Mouse (Mus musculus): Measurements from ENCODE around the gene 1700025G04Rik. TPM values are rescaled to one million over a fixed set of nuclear protein-coding genes. Genes with fewer than 3 reads are reported as not detected.

The 1700025G04Rik gene
- polyA plus RNA-seq, 1 experiment from 2014 or later = 38.4 TPM

DNA sequence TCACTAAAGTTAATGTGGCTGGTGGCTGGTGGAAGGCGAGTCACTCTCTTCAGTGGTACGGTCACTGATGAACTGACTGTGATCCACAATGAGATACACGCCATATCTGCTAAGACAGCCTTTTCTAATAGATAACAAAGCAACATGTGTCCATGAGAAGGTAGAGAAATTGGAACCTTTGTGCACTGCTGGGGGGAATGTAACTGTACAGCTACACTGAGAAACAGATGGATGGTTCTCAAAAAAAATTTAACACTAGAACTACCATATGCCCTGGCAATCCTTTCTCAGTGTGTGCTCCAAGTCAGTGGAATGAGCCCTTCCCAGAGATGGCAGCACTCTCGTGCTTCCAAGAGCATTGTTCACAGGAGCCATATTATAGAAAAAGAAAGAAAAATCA is 63.2 kb downstream of the 1700025G04Rik start:
- peaks cover 15% of the 10 kb centered on the region for H3K4me1 ChIP-seq
- H3K4me2 ChIP-seq (replicated peaks) = no peak overlapping the region
- no peaks in the 10 kb centered on the region for H3K36me3 ChIP-seq
- no peaks in the 10 kb centered on the region for H3K9me3 ChIP-seq
- H3K27me3 ChIP-seq = no peaks in the 10 kb centered on the region
- H3K4me3 ChIP-seq = no peak overlapping the region
- no peak overlapping the region for H3K9ac ChIP-seq (replicated peaks)
- no peak overlapping the region for H3K27ac ChIP-seq (replicated peaks)
- ATAC-seq (ENCODE audit: low FRiP score, low read depth) = no peak
- WGBS = 91% methylated on average over 4 of the region's 4 CpGs

GRCm38 (mm10) chr1:152025308-152025707 is 64.6 kb downstream of the 1700025G04Rik start:
- no peaks in the 10 kb centered on the region for H3K27me3 ChIP-seq
- no peaks in the 10 kb centered on the region for H3K9me3 ChIP-seq
- no peak overlapping the region for H3K4me3 ChIP-seq
- no peak overlapping the region for H3K27ac ChIP-seq (replicated peaks)
- WGBS = 92% methylated on average over 4 of the region's 4 CpGs
- no peak for ATAC-seq (ENCODE audit: low FRiP score, low read depth)
- no peak overlapping the region for H3K9ac ChIP-seq (replicated peaks)
- no peaks in the 10 kb centered on the region for H3K36me3 ChIP-seq
- no peak overlapping the region for H3K4me2 ChIP-seq (replicated peaks)
- peaks cover 9% of the 10 kb centered on the region for H3K4me1 ChIP-seq

DNA sequence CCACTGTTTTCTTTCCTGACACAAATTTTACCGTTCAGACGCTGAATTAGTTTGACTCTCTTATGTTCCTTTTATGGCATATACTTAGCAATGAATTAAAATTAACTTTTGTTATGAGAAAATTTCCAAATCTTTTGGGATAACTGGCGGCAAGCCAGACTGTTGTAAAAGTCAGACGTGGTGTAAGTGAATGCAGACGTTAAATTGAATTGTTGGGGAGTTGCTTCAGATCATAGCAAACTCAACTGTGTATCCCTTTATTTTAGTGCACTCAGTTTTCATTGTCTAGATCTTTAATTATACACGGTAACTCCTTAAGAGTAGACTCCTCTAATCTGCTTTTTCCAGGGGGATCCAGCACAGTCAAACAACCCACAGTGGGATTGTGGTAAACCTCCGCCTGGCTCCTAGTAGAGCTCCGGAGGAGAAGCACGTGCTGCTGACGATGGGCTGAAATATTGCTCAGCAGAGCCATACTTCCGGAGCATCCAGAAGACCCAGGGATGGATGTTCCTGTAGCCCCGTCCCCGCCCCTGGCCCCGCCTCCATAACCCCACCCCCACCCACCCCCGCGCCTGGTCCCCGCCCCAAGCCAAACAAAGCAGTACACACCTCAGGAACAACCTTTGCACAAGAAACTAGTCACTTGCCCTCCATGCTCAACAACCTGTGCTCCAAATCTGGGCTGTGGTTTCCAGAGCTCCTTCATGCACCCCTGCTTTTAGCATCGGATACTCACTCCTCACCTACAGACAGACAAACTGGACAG is 65.7 kb downstream of the 1700025G04Rik start:
- Histone ChIP-seq H3K9ac (replicated peaks) (no peak overlapping the region), H3K36me3 (no peaks in the 10 kb centered on the region), H3K27ac (replicated peaks) (no peak overlapping the region), H3K9me3 (no peaks in the 10 kb centered on the region), H3K4me3 (no peak overlapping the region), H3K4me1 (no peaks in the 10 kb centered on the region), H3K27me3 (no peaks in the 10 kb centered on the region), H3K4me2 (replicated peaks) (no peak overlapping the region)
- 85% methylated on average over 18 of the region's 18 CpGs for WGBS
- ATAC-seq (ENCODE audit: low FRiP score, low read depth) = no peak

DNA sequence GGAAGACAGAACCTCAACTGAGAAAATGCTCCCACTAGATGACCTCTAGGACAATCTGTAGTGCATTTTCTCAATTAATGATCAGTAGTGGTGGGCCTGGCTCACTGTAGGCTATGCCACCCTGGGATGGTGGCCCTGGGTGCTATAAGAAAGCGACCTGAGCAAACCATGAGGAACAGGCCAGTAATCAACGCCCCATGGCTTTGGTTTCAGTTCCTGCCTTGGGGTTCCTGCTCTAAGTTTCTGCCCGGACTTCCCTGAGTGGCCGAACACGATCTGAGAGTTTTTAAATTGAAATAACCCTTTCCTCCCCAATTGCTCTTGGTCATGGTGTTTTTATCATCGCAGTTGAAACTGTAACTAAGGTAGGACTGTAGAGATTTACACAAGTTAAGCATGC is 69.1 kb downstream of the 1700025G04Rik start:
- 97% methylated on average over 6 of the region's 6 CpGs for WGBS
- Histone ChIP-seq H3K9ac (replicated peaks) (no peak overlapping the region), H3K36me3 (no peaks in the 10 kb centered on the region), H3K9me3 (no peaks in the 10 kb centered on the region), H3K27me3 (no peaks in the 10 kb centered on the region), H3K4me3 (no peak overlapping the region), H3K4me2 (replicated peaks) (no peak overlapping the region), H3K27ac (replicated peaks) (no peak overlapping the region), H3K4me1 (no peaks in the 10 kb centered on the region)
- ATAC-seq (ENCODE audit: low FRiP score, low read depth) = no peak

DNA sequence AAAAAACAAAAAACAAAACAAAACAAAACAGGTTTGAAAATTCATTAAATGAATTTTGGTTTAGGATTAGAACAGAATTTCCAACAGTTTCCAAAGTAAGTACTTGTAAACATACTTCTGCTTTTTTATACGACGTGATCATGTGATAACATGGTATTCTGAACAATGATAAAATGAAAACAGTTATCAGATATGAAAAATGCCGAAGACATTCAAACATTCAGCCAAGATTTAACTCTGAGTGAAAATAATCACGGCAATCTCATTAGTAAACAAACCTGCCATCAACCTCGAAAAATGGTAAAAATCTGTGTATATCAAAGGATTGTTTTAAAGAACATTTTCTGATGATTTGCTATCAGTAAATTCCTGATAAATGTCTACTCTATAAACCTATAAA is 69.9 kb downstream of the 1700025G04Rik start:
- H3K9ac ChIP-seq (replicated peaks) = no peak overlapping the region
- 93% methylated on average over 5 of the region's 5 CpGs for WGBS
- H3K9me3 ChIP-seq = no peaks in the 10 kb centered on the region
- no peak for ATAC-seq (ENCODE audit: low FRiP score, low read depth)
- H3K27ac ChIP-seq (replicated peaks) = no peak overlapping the region
- H3K4me3 ChIP-seq = no peak overlapping the region
- H3K4me1 ChIP-seq = no peaks in the 10 kb centered on the region
- no peaks in the 10 kb centered on the region for H3K27me3 ChIP-seq
- no peak overlapping the region for H3K4me2 ChIP-seq (replicated peaks)
- no peaks in the 10 kb centered on the region for H3K36me3 ChIP-seq

- H3K27ac ChIP-seq (replicated peaks) = no peak overlapping the region
- H3K4me2 ChIP-seq (replicated peaks) = no peak overlapping the region
- H3K4me1 ChIP-seq = no peaks in the 10 kb centered on the region
- WGBS = 85% methylated on average over 5 of the region's 5 CpGs
- no peaks in the 10 kb centered on the region for H3K9me3 ChIP-seq
- no peak for ATAC-seq (ENCODE audit: low FRiP score, low read depth)
- no peak overlapping the region for H3K9ac ChIP-seq (replicated peaks)
- no peaks in the 10 kb centered on the region for H3K27me3 ChIP-seq
- no peak overlapping the region for H3K4me3 ChIP-seq
- H3K36me3 ChIP-seq = no peaks in the 10 kb centered on the region
Measured at GRCm38 (mm10) chr1:152019196-152019595, 70.7 kb downstream of the 1700025G04Rik start.

DNA sequence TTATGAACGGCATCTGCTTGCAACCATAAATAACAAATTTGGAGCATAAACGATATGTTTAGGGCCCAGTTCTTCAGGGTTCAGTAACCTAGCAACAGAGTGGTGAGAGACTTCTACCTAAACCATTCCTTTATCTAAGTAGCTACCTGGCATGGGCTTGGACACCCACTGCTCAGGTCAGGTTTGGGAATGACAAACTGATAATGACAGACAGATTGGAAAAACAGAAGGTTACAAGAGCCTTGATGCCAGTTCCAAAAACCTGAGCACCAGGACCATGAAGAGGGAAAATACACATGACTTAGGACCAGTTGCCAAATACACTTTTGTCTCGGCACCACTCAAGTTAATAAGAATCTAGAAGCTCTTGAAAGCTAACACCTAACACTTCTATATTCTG is 71.6 kb downstream of the 1700025G04Rik start:
- no peaks in the 10 kb centered on the region for H3K36me3 ChIP-seq
- no peak overlapping the region for H3K9ac ChIP-seq (replicated peaks)
- no peak overlapping the region for H3K4me2 ChIP-seq (replicated peaks)
- no peak overlapping the region for H3K4me3 ChIP-seq
- no peaks in the 10 kb centered on the region for H3K27me3 ChIP-seq
- no peaks in the 10 kb centered on the region for H3K9me3 ChIP-seq
- ATAC-seq (ENCODE audit: low FRiP score, low read depth) = no peak
- no peak overlapping the region for H3K27ac ChIP-seq (replicated peaks)
- WGBS = 89% methylated on average over 3 of the region's 3 CpGs
- no peaks in the 10 kb centered on the region for H3K4me1 ChIP-seq

DNA sequence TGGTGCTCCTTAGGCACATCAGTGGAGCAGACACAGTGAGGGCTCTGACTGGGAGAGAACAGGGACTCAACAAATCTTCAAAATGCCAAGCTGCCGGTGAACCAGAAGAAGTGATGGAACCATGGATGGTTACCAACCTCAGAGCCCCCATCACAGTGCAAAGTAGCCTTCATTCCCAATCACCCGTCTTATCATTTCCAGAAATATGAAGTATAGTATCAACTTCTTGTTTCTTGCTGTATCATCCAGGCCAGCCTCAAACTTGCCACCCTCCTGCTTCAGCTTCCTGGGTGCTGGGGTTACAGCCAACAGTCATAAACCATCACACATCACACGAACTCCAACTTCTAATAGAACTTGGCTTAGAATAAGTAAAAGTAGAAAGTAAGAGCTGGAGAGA is 73.3 kb downstream of the 1700025G04Rik start:
- Histone ChIP-seq H3K4me1 (no peaks in the 10 kb centered on the region), H3K9ac (replicated peaks) (no peak overlapping the region), H3K9me3 (no peaks in the 10 kb centered on the region), H3K4me3 (no peak overlapping the region), H3K27me3 (no peaks in the 10 kb centered on the region), H3K4me2 (replicated peaks) (no peak overlapping the region), H3K36me3 (no peaks in the 10 kb centered on the region), H3K27ac (replicated peaks) (no peak overlapping the region)
- ATAC-seq (ENCODE audit: low FRiP score, low read depth) = no peak
- 99% methylated on average over 3 of the region's 3 CpGs for WGBS

GRCm38 (mm10) chr1:152015555-152016125 is 74.3 kb downstream of the 1700025G04Rik start:
- no peak overlapping the region for H3K4me2 ChIP-seq (replicated peaks)
- no peaks in the 10 kb centered on the region for H3K9me3 ChIP-seq
- no peaks in the 10 kb centered on the region for H3K36me3 ChIP-seq
- no peak overlapping the region for H3K9ac ChIP-seq (replicated peaks)
- H3K27ac ChIP-seq (replicated peaks) = no peak overlapping the region
- no peak overlapping the region for H3K4me3 ChIP-seq
- 90% methylated on average over 7 of the region's 7 CpGs for WGBS
- H3K27me3 ChIP-seq = no peaks in the 10 kb centered on the region
- H3K4me1 ChIP-seq = peaks cover 1% of the 10 kb centered on the region; the same call in 1 of the 2 replicates
- no peak for ATAC-seq (ENCODE audit: low FRiP score, low read depth)

DNA sequence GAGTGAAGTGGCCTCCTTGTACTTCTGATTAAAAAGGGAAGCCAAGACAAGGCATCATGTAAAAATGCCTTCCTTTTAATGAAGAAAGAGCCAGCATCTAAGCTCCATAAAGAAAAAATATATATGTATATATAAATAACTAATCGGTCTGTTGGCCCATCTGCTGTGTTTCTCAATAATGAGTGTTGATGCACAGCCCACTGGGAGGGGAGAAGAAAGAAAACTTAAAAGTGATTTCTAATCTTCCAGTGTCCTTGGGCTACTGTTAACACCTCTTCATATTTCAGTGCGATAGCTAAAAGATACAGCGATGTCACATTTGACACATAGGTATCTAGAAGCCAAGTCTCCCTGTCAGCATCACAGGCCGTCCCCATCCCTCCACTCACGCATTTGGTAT is 78.2 kb downstream of the 1700025G04Rik start:
- no peak overlapping the region for H3K4me3 ChIP-seq
- WGBS = 95% methylated on average over 5 of the region's 5 CpGs

GRCm38 (mm10) chr1:152010251-152010980 is 79.5 kb downstream of the 1700025G04Rik start:
- H3K4me2 ChIP-seq (replicated peaks) = no peak overlapping the region
- H3K9me3 ChIP-seq = no peaks in the 10 kb centered on the region
- no peaks in the 10 kb centered on the region for H3K36me3 ChIP-seq
- ATAC-seq (ENCODE audit: low FRiP score, low read depth) = no peak
- no peak overlapping the region for H3K4me3 ChIP-seq
- H3K4me1 ChIP-seq = peaks cover 6% of the 10 kb centered on the region
- H3K27ac ChIP-seq (replicated peaks) = no peak overlapping the region
- WGBS = 84% methylated on average over 13 of the region's 13 CpGs
- no peak overlapping the region for H3K9ac ChIP-seq (replicated peaks)
- H3K27me3 ChIP-seq = no peaks in the 10 kb centered on the region

More for the DNA sequence above, 78.2 kb downstream of the 1700025G04Rik start:
- Histone ChIP-seq H3K36me3 (no peaks in the 10 kb centered on the region), H3K4me2 (replicated peaks) (no peak overlapping the region), H3K4me1 (peaks cover 6% of the 10 kb centered on the region), H3K9ac (replicated peaks) (no peak overlapping the region), H3K27me3 (no peaks in the 10 kb centered on the region), H3K9me3 (no peaks in the 10 kb centered on the region), H3K27ac (replicated peaks) (no peak overlapping the region)
- ATAC-seq (ENCODE audit: low FRiP score, low read depth) = no peak

- Histone ChIP-seq H3K27ac (replicated peaks) (no peak overlapping the region), H3K4me1 (peaks cover 17% of the 10 kb centered on the region), H3K4me2 (replicated peaks) (no peak overlapping the region)
Measured at GRCm38 (mm10) chr1:152008473-152008991, 81.4 kb downstream of the 1700025G04Rik start.

More at GRCm38 (mm10) chr1:152008473-152008991, 81.4 kb downstream of the 1700025G04Rik start:
- Histone ChIP-seq H3K4me3 (no peak overlapping the region), H3K27me3 (no peaks in the 10 kb centered on the region), H3K9me3 (no peaks in the 10 kb centered on the region), H3K9ac (replicated peaks) (no peak overlapping the region), H3K36me3 (peaks cover 3% of the 10 kb centered on the region; the same call in 1 of the 2 replicates)
- ATAC-seq (ENCODE audit: low FRiP score, low read depth) = no peak
- 69% methylated on average over 8 of the region's 8 CpGs for whole genome bisulfite sequencing
